Mouse (Mus musculus): ENCODE results near the gene Rassf5.

- no peak for TF ChIP-seq TAL1 (IDR thresholded peaks at IDR 0.05; ENCODE audit: low read length)
- TF ChIP-seq GATA1 (IDR thresholded peaks at IDR 0.05; ENCODE audit: low read length): no peak
Observed at GRCm38 (mm10) chr1:131167612-131168011, 77.4 kb downstream of the Rassf5 start.
